Mouse (Mus musculus) limb, embryonic 12.5 days (tissue): Measurements from ENCODE around the gene Fam189b. TPM values are rescaled to one million over a fixed set of nuclear protein-coding genes. Genes with fewer than 3 reads are reported as not detected.

ENCODE experiments used
- ATAC-seq: fragments of 200-750 bp; cut with Nextera tagmentation; 2 replicates; pipeline ENCODE4 v1.8.0; 2017; ENCODE audit warnings: low read depth, moderate TSS enrichment; ENCODE audit not compliant: insufficient number of reproducible peaks, insufficient read depth, low FRiP score, low TSS enrichment
- H3K27ac ChIP-seq: fragments of 300-500 bp; sonication (generic); 2 replicates; pipeline ENCODE4 v1.5.1; 2016; ENCODE audit warnings: mild to moderate bottlenecking, moderate library complexity
- H3K27me3 ChIP-seq: fragments of 300-500 bp; sonication (generic); 2 replicates; pipeline ENCODE4 v1.6.1; 2016; ENCODE audit warnings: mild to moderate bottlenecking, moderate library complexity
- H3K36me3 ChIP-seq: fragments of 300-500 bp; sonication (generic); 2 replicates; pipeline ENCODE4 v1.6.1; 2016; ENCODE audit warnings: mild to moderate bottlenecking, moderate library complexity
- H3K4me1 ChIP-seq: fragments of 300-500 bp; sonication (generic); replicated peaks from 2 replicates; pipeline ENCODE4 v1.6.1; 2016
- H3K4me2 ChIP-seq: fragments of 300-500 bp; sonication (generic); 2 replicates; pipeline ENCODE4 v1.6.1; 2016; ENCODE audit warnings: mild to moderate bottlenecking, moderate library complexity
- H3K4me3 ChIP-seq: fragments of 300-500 bp; sonication (generic); replicated peaks from 2 replicates; pipeline ENCODE4 v1.5.1; 2016; ENCODE audit warnings: mild to moderate bottlenecking
- H3K9ac ChIP-seq: fragments of 300-500 bp; sonication (generic); replicated peaks from 2 replicates; pipeline ENCODE4 v1.6.1; 2016; ENCODE audit warnings: mild to moderate bottlenecking, moderate library complexity
- H3K9me3 ChIP-seq: fragments of 300-500 bp; sonication (generic); 2 replicates; pipeline ENCODE4 v1.6.1; 2016; ENCODE audit warnings: mild to moderate bottlenecking, moderate library complexity
- WGBS: fragments of 180-500 bp; shearing (Covaris S2); methylation state at CpG from one replicate; pipeline ENCODE4 v1.1.7; 2016; 5-methylcytosine and 5-hydroxymethylcytosine counted together
- microRNA counts: library from miRNA; unstranded; fragments of <30 nt; microRNA quantifications from one replicate; lab custom pipeline; 2017
- microRNA-seq: library from miRNA; unstranded; fragments of <30 nt; microRNA quantifications from one replicate; pipeline ENCODE4, GENCODE M21; 2017
- polyA plus RNA-seq: library from polyadenylated mRNA; unstranded; fragments of >200 nt; fragmentation: Nextera tagmentation; extraction: Ambion mirVana; gene quantifications from 2 replicates; pipeline ENCODE4 v1.2.1, GENCODE M21; 2016

The Fam189b gene
- polyA plus RNA-seq, 1 experiment from 2014 or later: 27.4 TPM

- Histone ChIP-seq H3K4me2 (no peak overlapping the region), H3K27me3 (peaks cover 26% of the 10 kb centered on the region), H3K27ac (no peak overlapping the region), H3K9me3 (no peaks in the 10 kb centered on the region), H3K4me1 (peaks cover 40% of the 10 kb centered on the region), H3K9ac (no peak overlapping the region), H3K36me3 (peaks cover 21% of the 10 kb centered on the region), H3K4me3 (no peak overlapping the region)
- no peak for ATAC-seq
- WGBS: 87% methylated on average over 2 of the region's 2 CpGs
Observed at GRCm38 (mm10) chr3:89230561-89230960, 47.6 kb downstream of the Fam189b start.

- WGBS: 62% methylated on average over 7 of the region's 7 CpGs
- H3K4me3 ChIP-seq: no peak overlapping the region
- no peak overlapping the region for H3K27ac ChIP-seq
- H3K4me1 ChIP-seq: peaks cover 32% of the 10 kb centered on the region
- no peak overlapping the region for H3K9ac ChIP-seq
- H3K4me2 ChIP-seq: no peak overlapping the region
- ATAC-seq: no peak
- no peaks in the 10 kb centered on the region for H3K9me3 ChIP-seq
- H3K27me3 ChIP-seq: peaks cover 24% of the 10 kb centered on the region
- H3K36me3 ChIP-seq: peaks cover 26% of the 10 kb centered on the region
Observed at GRCm38 (mm10) chr3:89231345-89231744, 48.4 kb downstream of the Fam189b start.

GRCm38 (mm10) chr3:89231772-89232275, 48.9 kb downstream of the Fam189b start:
- no peak overlapping the region for H3K9ac ChIP-seq
- H3K27me3 ChIP-seq: peaks cover 24% of the 10 kb centered on the region
- 67% methylated on average over 16 of the region's 16 CpGs for WGBS

GRCm38 (mm10) chr3:89232614-89233013, 49.7 kb downstream of the Fam189b start:
- H3K9me3 ChIP-seq: no peaks in the 10 kb centered on the region
- 65% methylated on average over 4 of the region's 6 CpGs for WGBS
- H3K4me2 ChIP-seq: no peak overlapping the region
- peaks cover 37% of the 10 kb centered on the region for H3K36me3 ChIP-seq
- no peak overlapping the region for H3K9ac ChIP-seq
- no peak overlapping the region for H3K27ac ChIP-seq
- ATAC-seq: no peak
- peaks cover 22% of the 10 kb centered on the region for H3K4me1 ChIP-seq
- H3K27me3 ChIP-seq: peaks cover 24% of the 10 kb centered on the region
- no peak overlapping the region for H3K4me3 ChIP-seq

More at GRCm38 (mm10) chr3:89231772-89232275, 48.9 kb downstream of the Fam189b start:
- no peak for ATAC-seq
- H3K4me2 ChIP-seq: no peak overlapping the region
- peaks cover 27% of the 10 kb centered on the region for H3K4me1 ChIP-seq
- H3K27ac ChIP-seq: no peak overlapping the region
- no peaks in the 10 kb centered on the region for H3K9me3 ChIP-seq
- peaks cover 30% of the 10 kb centered on the region for H3K36me3 ChIP-seq
- no peak overlapping the region for H3K4me3 ChIP-seq

- 81% methylated on average over 14 of the region's 14 CpGs for WGBS
- Histone ChIP-seq H3K9ac (no peak overlapping the region), H3K9me3 (no peaks in the 10 kb centered on the region), H3K4me3 (no peak overlapping the region), H3K27ac (no peak overlapping the region), H3K4me1 (peaks cover 15% of the 10 kb centered on the region), H3K36me3 (peaks cover 47% of the 10 kb centered on the region), H3K4me2 (no peak overlapping the region), H3K27me3 (peaks cover 22% of the 10 kb centered on the region)
- no peak for ATAC-seq
Observed at GRCm38 (mm10) chr3:89233562-89234110, 50.7 kb downstream of the Fam189b start.

- Histone ChIP-seq H3K9ac (no peak overlapping the region), H3K4me2 (no peak overlapping the region), H3K4me1 (peaks cover 10% of the 10 kb centered on the region), H3K9me3 (no peaks in the 10 kb centered on the region), H3K36me3 (peaks cover 58% of the 10 kb centered on the region), H3K27me3 (no peaks in the 10 kb centered on the region; the same call in none of the 2 replicates), H3K27ac (no peak overlapping the region), H3K4me3 (no peak overlapping the region)
- ATAC-seq: no peak
- WGBS: 90% methylated on average over 10 of the region's 10 CpGs
Observed at GRCm38 (mm10) chr3:89236516-89236915, 53.6 kb downstream of the Fam189b start.

GRCm38 (mm10) chr3:89237682-89238081, 54.7 kb downstream of the Fam189b start:
- Histone ChIP-seq H3K9me3 (no peaks in the 10 kb centered on the region), H3K27ac (no peak overlapping the region), H3K9ac (no peak overlapping the region), H3K4me2 (no peak overlapping the region), H3K4me1 (peaks cover 5% of the 10 kb centered on the region), H3K4me3 (no peak overlapping the region), H3K36me3 (peaks cover 66% of the 10 kb centered on the region), H3K27me3 (no peaks in the 10 kb centered on the region; the same call in 1 of the 2 replicates)
- ATAC-seq: no peak
- 94% methylated on average over 21 of the region's 21 CpGs for WGBS

- Histone ChIP-seq H3K9me3 (no peaks in the 10 kb centered on the region), H3K36me3 (peaks cover 64% of the 10 kb centered on the region), H3K27ac (no peak overlapping the region), H3K4me2 (no peak overlapping the region), H3K4me3 (no peak overlapping the region), H3K27me3 (no peaks in the 10 kb centered on the region; the same call in 1 of the 2 replicates), H3K4me1 (peaks cover 4% of the 10 kb centered on the region), H3K9ac (no peak overlapping the region)
- no peak for ATAC-seq
- 65% methylated on average over 11 of the region's 12 CpGs for WGBS
Observed at GRCm38 (mm10) chr3:89238494-89238893, 55.6 kb downstream of the Fam189b start.

MicroRNAs within 50 kb of the gene (microRNA counts, 519-probe panel; counts per million panel counts)
- not detected for microRNA mmu-miR-92b (lab: Ali Mortazavi, UCI)

Small RNA genes within 50 kb of the gene (microRNA-seq; reads per million reads assigned to microRNA genes)
- 565 reads per million, percentile 71 among the genes with 10 or more reads in this experiment for gene Mir92b

Other genes starting within 250 kb of the Fam189b start
- 23.4 and 26.1 TPM in 2 replicates for gene Ash1l, start 232.5 kb upstream of the Fam189b start, polyA plus RNA-seq
- gene Dap3, start 232.0 kb upstream of the Fam189b start, polyA plus RNA-seq: 156 and 161 TPM in 2 replicates
- gene Rusc1, start 89.8 kb upstream of the Fam189b start, polyA plus RNA-seq: 23.4 and 23.7 TPM in 2 replicates
- 0.14 TPM in 1 of 2 replicates, not detected in the other for gene Gm43738, start 82.0 kb upstream of the Fam189b start, polyA plus RNA-seq
- 247 and 249 TPM in 2 replicates for gene Fdps, start 81.2 kb upstream of the Fam189b start, polyA plus RNA-seq
- 0.24 and 0.36 TPM in 2 replicates for gene Pklr, start 47.0 kb upstream of the Fam189b start, polyA plus RNA-seq
- 2.2 and 2.8 TPM in 2 replicates for gene Hcn3, start 22.9 kb upstream of the Fam189b start, polyA plus RNA-seq
- 50.3 and 54.7 TPM in 2 replicates for gene Clk2, start 18.3 kb upstream of the Fam189b start, polyA plus RNA-seq
- 102 and 107 TPM in 2 replicates for gene Scamp3, start 5.7 kb upstream of the Fam189b start, polyA plus RNA-seq
- gene Gba, start 19.8 kb downstream of the Fam189b start, polyA plus RNA-seq: 26.3 and 28.8 TPM in 2 replicates
- 44.2 and 52.7 TPM in 2 replicates for gene Thbs3, start 32.0 kb downstream of the Fam189b start, polyA plus RNA-seq
- gene Mtx1, start 43.9 kb downstream of the Fam189b start, polyA plus RNA-seq: 212 and 217 TPM in 2 replicates
- 0.53 and 1.0 TPM in 2 replicates for gene Muc1, start 45.9 kb downstream of the Fam189b start, polyA plus RNA-seq
- 316 and 333 TPM in 2 replicates for gene Krtcap2, start 62.8 kb downstream of the Fam189b start, polyA plus RNA-seq
- 6.1 and 6.3 TPM in 2 replicates for gene Trim46, start 63.2 kb downstream of the Fam189b start, polyA plus RNA-seq
- 93.9 and 102 TPM in 2 replicates for gene Dpm3, start 76.2 kb downstream of the Fam189b start, polyA plus RNA-seq
- 58.5 and 66.3 TPM in 2 replicates for gene Slc50a1, start 87.4 kb downstream of the Fam189b start, polyA plus RNA-seq
- gene Efna1, start 98.0 kb downstream of the Fam189b start, polyA plus RNA-seq: 36.9 and 40.4 TPM in 2 replicates
- 17.6 and 21.3 TPM in 2 replicates for gene Efna3, start 139.8 kb downstream of the Fam189b start, polyA plus RNA-seq
- 53.2 and 55.1 TPM in 2 replicates for gene Efna4, start 154.9 kb downstream of the Fam189b start, polyA plus RNA-seq
- gene Adam15, start 166.9 kb downstream of the Fam189b start, polyA plus RNA-seq: 27.0 and 32.1 TPM in 2 replicates
- 0.18 and 0.20 TPM in 2 replicates for gene Dcst2, start 178.8 kb downstream of the Fam189b start, polyA plus RNA-seq
- gene Dcst1, start 182.1 kb downstream of the Fam189b start, polyA plus RNA-seq: 0.26 and 0.40 TPM in 2 replicates
- 0.79 and 1.2 TPM in 2 replicates for gene Zbtb7b, start 211.6 kb downstream of the Fam189b start, polyA plus RNA-seq
- gene Lenep, start 219.7 kb downstream of the Fam189b start, polyA plus RNA-seq: 1.0 TPM in 1 of 2 replicates, not detected in the other
- 25.0 and 26.4 TPM in 2 replicates for gene Flad1, start 228.7 kb downstream of the Fam189b start, polyA plus RNA-seq
- 585 and 619 TPM in 2 replicates for gene Cks1b, start 235.2 kb downstream of the Fam189b start, polyA plus RNA-seq
- 84.4 and 90.9 TPM in 2 replicates for gene Shc1, start 235.3 kb downstream of the Fam189b start, polyA plus RNA-seq
- gene Pygo2, start 247.1 kb downstream of the Fam189b start, polyA plus RNA-seq: 62.4 and 64.0 TPM in 2 replicates